Mouse (Mus musculus) midbrain, embryonic 16.5 days (tissue): ENCODE results near the gene Olfr605. TPM values are rescaled to one million over a fixed set of nuclear protein-coding genes. Genes with fewer than 3 reads are reported as not detected.

Source experiments
- microRNA-seq: library from miRNA; unstranded; fragments of <30 nt; microRNA quantifications from one replicate; pipeline ENCODE4, GENCODE M21; 2017
- polyA plus RNA-seq: library from polyadenylated mRNA; unstranded; fragments of >200 nt; fragmentation: Nextera tagmentation; extraction: Ambion mirVana; gene quantifications from 2 replicates; pipeline ENCODE4 v1.2.1, GENCODE M21; 2015

Gene Olfr605
- polyA plus RNA-seq, 1 experiment from 2014 or later: not detected

Small RNA genes lying within 50 kb of the gene (microRNA-seq; reads per million reads assigned to microRNA genes)
- gene Gm25774: not detected

Other genes starting within 250 kb of the Olfr605 start
- not detected in 2 replicates for gene Olfr593, start 233.6 kb downstream of the Olfr605 start, polyA plus RNA-seq
- not detected in 2 replicates for gene Olfr594, start 228.4 kb downstream of the Olfr605 start, polyA plus RNA-seq
- gene Usp17ld, start 192.9 kb downstream of the Olfr605 start, polyA plus RNA-seq: not detected in 2 replicates
- gene Olfr596, start 139.8 kb downstream of the Olfr605 start, polyA plus RNA-seq: 0.06 TPM in 1 of 2 replicates, not detected in the other
- gene Olfr597, start 129.1 kb downstream of the Olfr605 start, polyA plus RNA-seq: not detected in 2 replicates
- gene Olfr598, start 121.9 kb downstream of the Olfr605 start, polyA plus RNA-seq: not detected in 2 replicates
- not detected in 2 replicates for gene Olfr599, start 109.5 kb downstream of the Olfr605 start, polyA plus RNA-seq
- not detected in 2 replicates for gene Olfr600, start 95.8 kb downstream of the Olfr605 start, polyA plus RNA-seq
- not detected in 2 replicates for gene Olfr601, start 82.8 kb downstream of the Olfr605 start, polyA plus RNA-seq
- not detected in 2 replicates for gene Olfr603, start 59.3 kb downstream of the Olfr605 start, polyA plus RNA-seq
- gene Usp17lc, start 30.4 kb downstream of the Olfr605 start, polyA plus RNA-seq: not detected in 2 replicates
- not detected in 2 replicates for gene Olfr606, start 3.6 kb upstream of the Olfr605 start, polyA plus RNA-seq
- not detected in 2 replicates for gene Olfr607, start 18.7 kb upstream of the Olfr605 start, polyA plus RNA-seq
- not detected in 2 replicates for gene Olfr608, start 24.4 kb upstream of the Olfr605 start, polyA plus RNA-seq
- not detected in 2 replicates for gene Olfr609, start 52.6 kb upstream of the Olfr605 start, polyA plus RNA-seq
- not detected in 2 replicates for gene Olfr610, start 66.7 kb upstream of the Olfr605 start, polyA plus RNA-seq
- gene Olfr611, start 75.4 kb upstream of the Olfr605 start, polyA plus RNA-seq: not detected in 2 replicates
- not detected in 2 replicates for gene Olfr612, start 97.3 kb upstream of the Olfr605 start, polyA plus RNA-seq
- gene Olfr613, start 102.6 kb upstream of the Olfr605 start, polyA plus RNA-seq: not detected in 2 replicates
- gene Olfr615, start 110.6 kb upstream of the Olfr605 start, polyA plus RNA-seq: not detected in 2 replicates
- not detected in 2 replicates for gene Olfr616, start 123.7 kb upstream of the Olfr605 start, polyA plus RNA-seq
- not detected in 2 replicates for gene Olfr617, start 127.6 kb upstream of the Olfr605 start, polyA plus RNA-seq
- gene Olfr618, start 144.7 kb upstream of the Olfr605 start, polyA plus RNA-seq: 0.15 TPM in 1 of 2 replicates, not detected in the other
- not detected in 2 replicates for gene Olfr619, start 155.1 kb upstream of the Olfr605 start, polyA plus RNA-seq
- gene Olfr620, start 167.1 kb upstream of the Olfr605 start, polyA plus RNA-seq: not detected in 2 replicates
- gene Olfr622, start 197.3 kb upstream of the Olfr605 start, polyA plus RNA-seq: not detected in 2 replicates
- not detected in 2 replicates for gene Olfr623, start 218.3 kb upstream of the Olfr605 start, polyA plus RNA-seq
- gene Olfr624, start 225.8 kb upstream of the Olfr605 start, polyA plus RNA-seq: not detected in 2 replicates
- gene Olfr625-ps1, start 237.3 kb upstream of the Olfr605 start, polyA plus RNA-seq: not detected in 2 replicates